Mouse (Mus musculus) lung, adult 2 months (tissue): ENCODE results near the gene Pcid2. TPM values are rescaled to one million over a fixed set of nuclear protein-coding genes. Genes with fewer than 3 reads are reported as not detected.
A peak's percentile ranks its signal among the peaks of the same experiment; 100 is the strongest.
"Not testable (repeated sequence)": the region's sequence is repeated elsewhere in the genome, so short reads cannot be mapped to it uniquely, and the experiment has no call there.

Experiments used
- DNase-seq: peaks from one replicate; pipeline ENCODE4 v3.0.0; 2022
- H3K4me1 ChIP-seq: fragments of 200-500 bp; 2 replicates; pipeline ENCODE4 v1.6.1; 2011; ENCODE audit warnings: low read length; ENCODE audit not compliant: control insufficient read depth, insufficient read depth
- H3K4me3 ChIP-seq: fragments of 200-500 bp; replicated peaks from 2 replicates; pipeline ENCODE3; 2011; ENCODE audit warnings: low read depth, mild to moderate bottlenecking, control low read depth, low read length; ENCODE audit errors: extremely low read depth
- CTCF ChIP-seq: fragments of 200-500 bp; IDR thresholded peaks from 2 replicates; pipeline ENCODE4 v1.5.1; 2011; ENCODE audit warnings: mild to moderate bottlenecking, low read length, control low read depth; ENCODE audit not compliant: insufficient read depth
- POLR2A ChIP-seq: fragments of 200-500 bp; IDR thresholded peaks from 2 replicates; pipeline ENCODE4 v1.6.1; 2011; ENCODE audit warnings: low read depth, mild to moderate bottlenecking, control low read depth, low read length, borderline replicate concordance; ENCODE audit errors: extremely low read depth
- WGBS: fragments of 180-500 bp; shearing (Covaris S2); methylation state at CpG from one replicate; pipeline ENCODE4 v1.1.7; 2018; 5-methylcytosine and 5-hydroxymethylcytosine counted together
- polyA plus RNA-seq: library from polyadenylated mRNA; depleted of rRNA; stranded (reverse); fragments of >200 nt; gene quantifications from 2 replicates; pipeline ENCODE4 v1.2.3, GENCODE M21; 2012; rRNA removed

Pcid2 gene
- 21.3 and 22.1 TPM in 2 replicates for polyA plus RNA-seq

DNA sequence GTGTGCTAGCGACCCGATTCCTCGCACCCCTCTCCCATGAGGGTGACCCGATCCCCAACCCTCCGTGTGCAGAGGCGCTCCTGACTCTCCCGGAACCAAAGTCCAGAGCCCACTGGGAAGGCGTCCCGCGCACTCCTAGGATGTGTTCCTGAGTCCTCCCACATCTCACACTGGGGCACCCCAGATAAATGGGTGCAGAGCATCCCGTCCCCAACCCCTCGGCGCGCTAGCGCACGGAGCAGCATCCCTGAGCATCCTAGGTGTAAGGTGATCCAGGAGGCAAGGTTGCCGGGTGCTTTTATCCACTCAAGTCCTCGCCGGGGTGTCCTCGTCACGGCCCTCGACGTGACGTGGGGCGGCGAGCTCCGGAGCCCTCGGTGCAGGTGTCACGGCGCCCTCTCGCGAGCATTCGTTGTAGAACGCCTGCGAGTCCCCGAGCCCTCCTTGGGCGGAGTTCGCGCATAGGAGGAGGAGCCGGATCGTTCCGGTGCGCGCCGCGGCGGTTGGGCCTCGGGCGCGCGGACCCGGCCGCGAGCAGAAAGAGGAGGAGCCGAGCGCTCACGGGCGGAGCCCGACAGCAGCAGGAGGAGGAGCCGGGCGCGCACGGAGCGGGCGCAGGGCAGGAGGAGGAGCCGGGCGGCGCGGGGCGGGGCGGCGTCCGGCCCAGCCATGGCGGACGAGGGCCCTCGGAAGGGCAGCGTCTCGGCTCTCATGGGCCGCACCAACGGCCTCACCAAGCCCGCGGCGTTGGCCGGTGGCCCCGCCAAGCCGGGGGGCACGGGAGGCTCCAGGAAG lies at the start of gene Pcid2, which contains the start of gene Cul4a:
Gene Pcid2 (minus strand): TSS at position 373 of the 795 bp plus-strand sequence.
Gene Cul4a (plus strand): TSS at position 535 of the 795 bp plus-strand sequence.
- peak within 1 kb of the TSS; percentile 90 for H3K4me3 ChIP-seq
- peak; percentile 79 for TF ChIP-seq POLR2A
- TF ChIP-seq CTCF = no peak
- under 1% methylated on average over 79 of the region's 87 CpGs for WGBS
- peaks cover 3% of the 10 kb centered on the region for H3K4me1 ChIP-seq
- DNase-seq = peak; percentile 92

DNA sequence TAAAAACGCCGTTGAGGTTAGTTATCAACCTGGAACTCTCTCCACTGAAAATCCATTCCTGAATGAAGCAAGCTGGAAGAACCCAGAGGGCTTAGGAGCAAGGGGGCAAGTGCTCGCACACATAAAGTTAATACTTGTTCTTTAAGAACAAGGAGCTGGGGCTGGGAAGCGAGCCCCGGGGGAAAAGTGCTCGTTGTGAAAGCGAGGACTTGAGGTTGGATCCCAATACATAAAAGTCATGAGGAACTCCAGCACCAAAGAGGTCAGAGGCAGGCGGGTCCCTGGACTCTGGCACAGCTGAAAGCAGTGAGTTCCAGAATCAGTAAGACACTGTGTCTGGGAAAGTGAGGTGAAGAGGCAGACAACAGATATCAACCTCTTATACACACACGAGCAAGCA lies 48.8 kb upstream of the Pcid2 start:
- TF ChIP-seq CTCF (no peak), POLR2A (no peak)
- WGBS = 76% methylated on average over 9 of the region's 9 CpGs
- DNase-seq = no peak

GRCm38 (mm10) chr8:13150929-13151328 lies 45.7 kb upstream of the Pcid2 start:
- 88% methylated on average over 2 of the region's 2 CpGs for WGBS
- H3K4me1 ChIP-seq = no peaks in the 10 kb centered on the region
- TF ChIP-seq POLR2A (no peak), CTCF (no peak)
- no peak for DNase-seq
- no peak overlapping the region for H3K4me3 ChIP-seq

More for the DNA sequence above, 48.8 kb upstream of the Pcid2 start:
- no peaks in the 10 kb centered on the region for H3K4me1 ChIP-seq
- no peak overlapping the region for H3K4me3 ChIP-seq

- 70% methylated on average over 5 of the region's 5 CpGs for WGBS
- H3K4me1 ChIP-seq = no peaks in the 10 kb centered on the region
- DNase-seq = no peak
- H3K4me3 ChIP-seq = no peak overlapping the region
- TF ChIP-seq CTCF (no peak), POLR2A (no peak)
Measured at GRCm38 (mm10) chr8:13149866-13150265, 44.6 kb upstream of the Pcid2 start.

GRCm38 (mm10) chr8:13149287-13149686 lies 44.0 kb upstream of the Pcid2 start:
- TF ChIP-seq CTCF = 0 out of 2 replicates have a peak, but pooled peaks have one; percentile 3
- TF ChIP-seq POLR2A = no peak
- Histone ChIP-seq H3K4me1 (no peaks in the 10 kb centered on the region), H3K4me3 (no peak overlapping the region)
- no peak for DNase-seq
- WGBS = 98% methylated on average over 2 of the region's 2 CpGs

GRCm38 (mm10) chr8:13148476-13148875 lies 43.2 kb upstream of the Pcid2 start:
- no peak for DNase-seq
- TF ChIP-seq POLR2A (no peak), CTCF (no peak)
- WGBS = 66% methylated on average over 2 of the region's 2 CpGs
- no peaks in the 10 kb centered on the region for H3K4me1 ChIP-seq
- H3K4me3 ChIP-seq = no peak overlapping the region

DNA sequence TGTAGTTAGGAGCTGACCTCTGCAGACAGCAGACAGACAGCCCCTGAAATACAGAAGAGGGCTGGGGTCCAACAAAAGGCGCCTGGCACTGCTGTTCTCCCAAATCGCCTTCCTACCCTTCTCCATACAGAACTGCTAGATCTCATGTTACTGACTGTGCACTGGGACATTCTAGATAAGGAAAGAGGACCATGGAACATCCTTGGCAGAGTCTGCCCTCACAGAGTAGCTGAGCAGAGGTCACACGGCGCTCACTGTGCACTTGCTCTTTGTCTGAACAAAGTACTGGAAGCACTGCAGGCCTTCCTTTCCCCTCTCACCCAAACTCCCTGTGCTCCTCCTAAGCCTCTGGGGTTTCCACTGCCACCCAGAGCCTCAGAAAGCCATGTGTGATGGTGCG lies 36.4 kb upstream of the Pcid2 start:
- H3K4me1 ChIP-seq = no peaks in the 10 kb centered on the region
- no peak overlapping the region for H3K4me3 ChIP-seq
- TF ChIP-seq POLR2A (no peak), CTCF (no peak)
- 92% methylated on average over 5 of the region's 5 CpGs for WGBS
- DNase-seq = no peak

GRCm38 (mm10) chr8:13139641-13140182 lies 34.5 kb upstream of the Pcid2 start:
- H3K4me1 ChIP-seq = no peaks in the 10 kb centered on the region
- no peak overlapping the region for H3K4me3 ChIP-seq
- DNase-seq = no peak
- 89% methylated on average over 6 of the region's 6 CpGs for WGBS
- TF ChIP-seq CTCF = no peak

DNA sequence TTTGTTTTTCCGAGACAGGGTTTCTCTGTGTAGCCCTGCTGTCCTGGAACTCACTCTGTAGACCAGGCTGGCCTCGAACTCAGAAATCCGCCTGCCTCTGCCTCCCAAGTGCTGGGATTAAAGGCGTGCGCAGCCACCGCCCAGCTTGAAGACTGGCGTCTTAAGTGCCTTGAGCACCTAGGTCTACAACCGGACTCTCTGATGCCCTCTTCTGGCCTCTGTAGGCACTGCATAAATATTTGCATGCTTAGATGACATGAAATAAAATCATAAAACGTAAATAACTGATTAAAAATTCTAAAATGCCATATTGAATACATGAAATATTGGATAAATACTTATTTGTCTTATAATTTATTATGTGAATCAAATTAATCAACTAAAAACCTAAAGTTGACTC lies 27.0 kb upstream of the Pcid2 start:
- not testable (repeated sequence) for H3K4me3 ChIP-seq, H3K4me1 ChIP-seq
- TF ChIP-seq CTCF = peak; percentile 62
- 61% methylated on average over 9 of the region's 9 CpGs for WGBS
- DNase-seq = peak; percentile 32

DNA sequence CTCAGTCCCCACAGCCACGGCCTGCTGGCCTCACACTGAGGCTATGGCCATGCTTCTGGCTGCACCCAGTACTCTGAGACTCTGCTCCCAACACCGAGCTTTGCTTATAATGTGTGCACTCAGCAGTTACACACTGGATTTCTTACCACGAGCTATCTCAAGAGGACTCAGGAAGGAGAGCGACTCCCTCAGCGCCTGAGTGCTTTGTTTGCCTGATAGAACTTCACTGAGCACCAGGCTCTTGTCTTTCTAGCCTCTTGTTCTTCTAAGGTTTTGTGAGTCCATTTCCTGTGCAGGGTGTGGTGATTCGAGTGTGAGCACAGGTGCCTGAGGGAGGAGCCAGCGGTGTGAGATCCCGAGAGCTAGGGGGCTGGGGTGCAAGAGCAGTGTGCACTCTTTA lies 19.6 kb upstream of the Pcid2 start:
- no peak for DNase-seq
- Histone ChIP-seq H3K4me1 (no peaks in the 10 kb centered on the region), H3K4me3 (no peak overlapping the region)
- WGBS = 73% methylated on average over 8 of the region's 8 CpGs
- TF ChIP-seq CTCF (no peak), POLR2A (no peak)
